Mouse (Mus musculus): ENCODE measurements around the gene Palm3.

GRCm38 (mm10) chr8:84079206-84079605, 57.9 kb downstream of the Palm3 start:
- no peak for TF ChIP-seq CTCF (conservative IDR thresholded peaks at IDR 0.05; ENCODE audit: insufficient read depth, insufficient read length, low read depth, low read length)
- no peak for TF ChIP-seq POLR2A (IDR thresholded peaks at IDR 0.05; ENCODE audit: low read depth, low read length)

Data from kidney, adult 2 months (tissue).